Mouse (Mus musculus) ES-E14 (cell line): ENCODE data around the gene Sstr5. TPM values are rescaled to one million over a fixed set of nuclear protein-coding genes. Genes with fewer than 3 reads are reported as not detected.
A peak's percentile ranks its signal among the peaks of the same experiment; 100 is the strongest.

Experiments used
- DNase-seq: peaks from one replicate; pipeline ENCODE4 v3.0.0-alpha.2; 2013; ENCODE audit warnings: low read depth, low spot score
- H3K27ac ChIP-seq: 2 replicates; pipeline ENCODE4 v1.5.1; 2012; ENCODE audit warnings: low read depth, mild to moderate bottlenecking, low read length, moderate library complexity, mixed read lengths; ENCODE audit not compliant: poor library complexity, insufficient read depth, severe bottlenecking
- H3K36me3 ChIP-seq: 2 replicates; pipeline ENCODE4 v1.6.1; 2012; ENCODE audit warnings: mild to moderate bottlenecking, low read length, moderate library complexity, mixed read lengths; ENCODE audit not compliant: control insufficient read depth, poor library complexity, insufficient read depth, severe bottlenecking
- H3K4me1 ChIP-seq, 2 experiments: fragments of 150-350 bp in 1 of 2; sonication (generic) in 1 of 2; 2 replicates each; pipeline ENCODE4 v1.6.1; 2012; ENCODE audit warnings: low read length in 2 of 2, mild to moderate bottlenecking in 1 of 2, mixed read lengths in 1 of 2; ENCODE audit not compliant: control insufficient read depth in 2 of 2, insufficient read depth in 2 of 2, poor library complexity in 1 of 2
- H3K4me3 ChIP-seq, 2 experiments: fragments of 150-350 bp in 1 of 2; sonication (generic) in 1 of 2; 2 replicates each; pipeline ENCODE4 v1.5.1; 2012; ENCODE audit warnings: low read length in 2 of 2, low read depth in 1 of 2, mild to moderate bottlenecking in 1 of 2, mixed read lengths in 1 of 2; ENCODE audit not compliant: insufficient read depth in 1 of 2, poor library complexity in 1 of 2, severe bottlenecking in 1 of 2
- H3K9ac ChIP-seq: 2 replicates; pipeline ENCODE4 v1.6.1; 2012; ENCODE audit warnings: low read depth, mild to moderate bottlenecking, low read length, mixed read lengths; ENCODE audit not compliant: poor library complexity, insufficient read depth, severe bottlenecking
- H3K9me3 ChIP-seq: fragments of 150-350 bp; sonication (generic); 2 replicates; pipeline ENCODE4 v1.6.1; 2012; ENCODE audit warnings: low read depth, mild to moderate bottlenecking, low read length; ENCODE audit not compliant: control insufficient read depth, insufficient read depth
- CHD2 ChIP-seq: IDR thresholded peaks from 2 replicates; pipeline ENCODE4 v1.6.1; 2014; ENCODE audit warnings: mild to moderate bottlenecking, low read depth, low read length, inconsistent platforms
- HCFC1 ChIP-seq: IDR thresholded peaks from 2 replicates; pipeline ENCODE4 v1.6.1; 2012; ENCODE audit warnings: low read length, inconsistent platforms, borderline replicate concordance; ENCODE audit not compliant: insufficient read depth
- MAFK ChIP-seq: IDR thresholded peaks from 2 replicates; pipeline ENCODE4 v1.6.1; 2014; ENCODE audit warnings: mild to moderate bottlenecking, low read depth, low read length, inconsistent platforms; ENCODE audit not compliant: insufficient read depth
- ZC3H11A ChIP-seq: IDR thresholded peaks from 2 replicates; pipeline ENCODE4 v1.6.1; 2012; ENCODE audit warnings: low read depth, mild to moderate bottlenecking, inconsistent platforms, low read length, borderline replicate concordance
- ZNF384 ChIP-seq: IDR thresholded peaks from 2 replicates; pipeline ENCODE4 v1.6.1; 2012; ENCODE audit warnings: low read depth, low read length, inconsistent platforms
- in situ Hi-C, 2 experiments: fragments of 600-800 bp; cut with MboI; formaldehyde crosslinking; loops; one replicate each; pipeline ENCODE4 v1.15.1; 2025; ENCODE audit warnings: low sequenced_read_pairs in 2 of 2, inconsistent platforms in 1 of 2; ENCODE audit not compliant: unreplicated experiment in 2 of 2
- total RNA-seq: library from RNA; depleted of rRNA; stranded (reverse); fragments of 300-350 nt; gene quantifications from 2 replicates; pipeline ENCODE4 v1.2.3, GENCODE M21; 2012

Sstr5 gene
- total RNA-seq, 1 experiment: 1.3 TPM

DNA sequence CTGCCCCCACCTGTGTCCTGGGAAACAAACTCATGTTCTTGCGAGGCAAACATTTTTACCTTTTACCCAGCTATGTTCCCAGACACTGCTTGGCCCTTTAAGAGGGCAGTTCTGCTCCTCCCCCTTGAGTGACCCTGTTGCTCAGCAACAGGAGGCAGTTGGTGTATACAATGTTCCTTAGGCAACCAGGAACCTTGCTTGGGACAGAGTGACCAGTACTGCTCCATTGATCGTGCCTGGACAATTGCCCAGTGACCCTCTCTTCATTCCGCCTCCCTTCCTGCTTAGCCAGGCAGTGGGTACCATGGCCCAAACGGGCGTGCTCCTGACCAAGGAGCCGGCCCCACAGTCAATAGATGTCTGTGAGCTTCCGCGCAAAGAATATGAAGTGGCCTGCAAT lies 25.7 kb downstream of the Sstr5 start:
- no peaks in the 10 kb centered on the region for H3K9me3 ChIP-seq
- TF ChIP-seq MAFK (no peak), HCFC1 (no peak), ZC3H11A (no peak), CHD2 (no peak)
- no peak overlapping the region for H3K27ac ChIP-seq
- H3K4me1 ChIP-seq: peaks cover 0 to 2% of the 10 kb centered on the region in 2 experiments; a peak in 1 of 4 replicates
- in situ Hi-C loops: loop anchor here (5.0 to 10.0 kb wide), 2 partner anchors 69 to 223 kb away; no protein-coding TSS in a partner anchor
- H3K9ac ChIP-seq: no peak overlapping the region
- DNase-seq: no peak
- peak overlapping the region; percentile 28 to 51; a peak in 3 of 4 replicates for H3K4me3 ChIP-seq
- no peaks in the 10 kb centered on the region for H3K36me3 ChIP-seq

DNA sequence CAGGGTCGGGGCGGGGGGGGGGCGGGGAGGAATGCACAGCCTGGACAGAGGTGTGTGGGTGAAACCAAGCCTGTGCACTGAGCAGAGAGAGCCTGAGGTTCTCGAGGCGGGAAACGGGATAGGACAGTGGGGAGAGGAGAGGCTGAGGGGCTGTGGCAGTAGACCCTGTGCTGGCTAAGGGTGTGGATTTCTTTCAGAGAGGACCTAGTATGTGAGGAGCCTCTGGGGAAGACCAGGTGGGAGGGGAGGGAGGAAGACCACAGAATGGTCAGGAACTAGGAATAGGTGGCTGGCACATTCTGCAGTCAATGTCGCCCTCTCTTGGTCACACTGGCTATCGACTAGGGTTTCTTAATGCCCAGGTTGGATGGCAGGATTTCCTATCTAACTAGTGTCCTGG lies 27.3 kb downstream of the Sstr5 start:
- DNase-seq: no peak
- Histone ChIP-seq H3K9me3 (no peaks in the 10 kb centered on the region), H3K4me3 (no peak overlapping the region), H3K9ac (no peak overlapping the region), H3K36me3 (no peaks in the 10 kb centered on the region), H3K27ac (no peak overlapping the region), H3K4me1 (no peaks in the 10 kb centered on the region; a peak in 1 of 4 replicates)
- in situ Hi-C loops: loop anchor here (5.0 to 10.0 kb wide), 3 partner anchors 67 to 225 kb away; no protein-coding TSS in a partner anchor
- TF ChIP-seq ZC3H11A: peak; percentile 89
- no peak for TF ChIP-seq HCFC1
- TF ChIP-seq ZNF384: no peak

DNA sequence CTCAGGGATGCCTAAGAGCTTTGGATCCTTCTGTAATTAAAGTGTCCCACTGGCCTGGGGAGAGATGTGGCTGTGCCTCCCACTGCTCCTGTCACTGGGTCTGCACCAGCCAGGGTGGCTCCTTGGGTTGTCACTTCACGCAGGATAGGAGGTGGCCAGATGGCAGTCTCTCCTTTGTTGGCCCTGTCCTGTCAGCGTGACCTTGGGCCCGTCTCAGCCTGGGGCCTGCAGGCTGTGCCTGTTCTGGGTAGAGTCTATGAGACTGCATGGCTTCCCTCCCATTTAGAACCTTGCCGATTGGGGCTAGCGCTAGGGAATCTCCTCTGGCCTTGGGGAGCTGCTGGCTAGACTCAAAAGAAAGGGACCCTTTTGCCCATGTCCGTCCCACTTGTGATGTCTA lies 28.8 kb downstream of the Sstr5 start:
- no peak for TF ChIP-seq MAFK
- no peak for TF ChIP-seq ZC3H11A
- no peak for TF ChIP-seq CHD2
- no peak for TF ChIP-seq HCFC1
- no peak for TF ChIP-seq ZNF384
- H3K9me3 ChIP-seq: no peaks in the 10 kb centered on the region
- in situ Hi-C loops: loop anchor here in 1 of 2 experiments (5.0 to 10.0 kb wide), 2 partner anchors 66 to 134 kb away; no protein-coding TSS in a partner anchor
- H3K36me3 ChIP-seq: no peaks in the 10 kb centered on the region
- DNase-seq: no peak
- no peak overlapping the region for H3K27ac ChIP-seq
- no peaks in the 10 kb centered on the region for H3K4me1 ChIP-seq
- H3K9ac ChIP-seq: no peak overlapping the region
- H3K4me3 ChIP-seq: no peak overlapping the region

DNA sequence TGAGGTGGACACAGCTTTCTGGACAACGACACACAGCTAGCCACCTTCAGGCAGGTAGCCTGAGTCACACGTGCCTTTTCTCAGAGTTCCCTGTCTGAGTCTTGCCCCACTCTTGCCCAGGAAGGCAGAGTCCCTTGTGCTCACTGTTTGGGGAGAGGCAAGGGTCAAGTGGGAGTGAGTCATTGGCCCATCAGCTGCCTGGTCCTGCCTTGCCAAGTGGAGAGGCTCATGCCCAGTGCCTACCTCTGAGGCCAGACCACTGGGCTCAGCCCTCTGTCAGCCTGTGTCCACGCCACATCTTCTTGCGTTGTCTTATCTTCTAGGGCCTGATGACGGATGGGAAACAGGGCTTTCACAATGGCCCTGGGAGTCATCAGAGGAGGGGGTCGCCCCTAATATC lies 29.3 kb downstream of the Sstr5 start:
- H3K4me3 ChIP-seq: no peak overlapping the region
- TF ChIP-seq ZC3H11A (no peak), HCFC1 (no peak), CHD2 (no peak), ZNF384 (no peak), MAFK (no peak)
- in situ Hi-C loops: loop anchor here in 1 of 2 experiments (5.0 to 10.0 kb wide), 2 partner anchors 65 to 133 kb away; no protein-coding TSS in a partner anchor

DNA sequence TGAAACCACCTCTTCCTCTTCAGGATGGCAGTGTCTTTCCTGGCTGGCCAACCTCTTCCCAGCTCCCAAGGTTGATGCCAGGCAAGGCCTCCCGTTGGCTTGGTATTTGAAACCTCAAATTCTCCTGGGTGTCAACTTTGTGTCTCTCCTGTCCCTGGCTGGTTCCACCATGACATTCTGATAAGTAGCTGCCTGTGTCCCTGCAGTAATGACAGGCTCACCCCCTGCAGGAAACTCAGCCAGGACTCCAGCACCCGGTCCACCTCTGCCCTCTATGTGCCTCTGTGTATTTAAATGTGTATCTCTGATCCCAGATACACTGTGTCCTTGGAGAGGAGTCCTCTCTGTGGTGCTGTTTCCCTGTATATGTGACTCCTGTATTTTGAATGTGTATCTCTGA lies 30.8 kb downstream of the Sstr5 start:
- H3K27ac ChIP-seq: no peak overlapping the region
- no peak overlapping the region for H3K4me3 ChIP-seq
- no peak for TF ChIP-seq HCFC1
- no peak for TF ChIP-seq CHD2
- TF ChIP-seq MAFK: no peak
- TF ChIP-seq ZNF384: no peak
- TF ChIP-seq ZC3H11A: no peak
- no peak overlapping the region for H3K9ac ChIP-seq
- in situ Hi-C loops: loop anchor here in 1 of 2 experiments (5.0 to 10.0 kb wide), 2 partner anchors 64 to 131 kb away; no protein-coding TSS in a partner anchor
- H3K36me3 ChIP-seq: no peaks in the 10 kb centered on the region
- no peaks in the 10 kb centered on the region for H3K9me3 ChIP-seq
- no peak for DNase-seq
- no peaks in the 10 kb centered on the region; a peak in 1 of 4 replicates for H3K4me1 ChIP-seq

More for the DNA sequence above, 29.3 kb downstream of the Sstr5 start:
- no peak for DNase-seq
- H3K9ac ChIP-seq: no peak overlapping the region
- no peaks in the 10 kb centered on the region for H3K36me3 ChIP-seq
- no peaks in the 10 kb centered on the region; a peak in 1 of 4 replicates for H3K4me1 ChIP-seq
- no peak overlapping the region for H3K27ac ChIP-seq
- no peaks in the 10 kb centered on the region for H3K9me3 ChIP-seq
